Mouse (Mus musculus) hindbrain, embryonic 12.5 days (tissue): Measurements from ENCODE around the gene Hand2. TPM values are rescaled to one million over a fixed set of nuclear protein-coding genes. Genes with fewer than 3 reads are reported as not detected.
A peak's percentile ranks its signal among the peaks of the same experiment; 100 is the strongest.

Experiments
- ATAC-seq: fragments of 200-750 bp; cut with Nextera tagmentation; 2 replicates; pipeline ENCODE4 v1.8.0; 2017; ENCODE audit warnings: moderate TSS enrichment; ENCODE audit not compliant: low FRiP score
- H3K27ac ChIP-seq: fragments of 300-500 bp; sonication (generic); 2 replicates; pipeline ENCODE4 v1.5.1; 2016; ENCODE audit warnings: mild to moderate bottlenecking
- H3K27me3 ChIP-seq: fragments of 300-500 bp; sonication (generic); 2 replicates; pipeline ENCODE4 v1.6.1; 2016; ENCODE audit warnings: mild to moderate bottlenecking
- H3K36me3 ChIP-seq: fragments of 300-500 bp; sonication (generic); 2 replicates; pipeline ENCODE4 v1.6.1; 2016; ENCODE audit warnings: mild to moderate bottlenecking
- H3K4me1 ChIP-seq: fragments of 300-500 bp; sonication (generic); 2 replicates; pipeline ENCODE4 v1.6.1; 2016
- H3K4me2 ChIP-seq: fragments of 300-500 bp; sonication (generic); replicated peaks from 2 replicates; pipeline ENCODE4 v1.6.1; 2016; ENCODE audit warnings: mild to moderate bottlenecking
- H3K4me3 ChIP-seq: fragments of 300-500 bp; sonication (generic); 2 replicates; pipeline ENCODE4 v1.5.1; 2016; ENCODE audit warnings: mild to moderate bottlenecking
- H3K9ac ChIP-seq: fragments of 300-500 bp; sonication (generic); 2 replicates; pipeline ENCODE4 v1.6.1; 2016; ENCODE audit warnings: mild to moderate bottlenecking, moderate library complexity
- H3K9me3 ChIP-seq: fragments of 300-500 bp; sonication (generic); replicated peaks from 2 replicates; pipeline ENCODE4 v1.6.1; 2016; ENCODE audit warnings: mild to moderate bottlenecking
- WGBS: fragments of 180-500 bp; shearing (Covaris S2); methylation state at CpG from one replicate; pipeline ENCODE4 v1.1.7; 2016; 5-methylcytosine and 5-hydroxymethylcytosine counted together
- polyA plus RNA-seq: library from polyadenylated mRNA; unstranded; fragments of >200 nt; fragmentation: Nextera tagmentation; extraction: Ambion mirVana; gene quantifications from 2 replicates; pipeline ENCODE4 v1.2.1, GENCODE M21; 2016

Gene Hand2
- polyA plus RNA-seq, 1 experiment from 2014 or later: not detected

DNA sequence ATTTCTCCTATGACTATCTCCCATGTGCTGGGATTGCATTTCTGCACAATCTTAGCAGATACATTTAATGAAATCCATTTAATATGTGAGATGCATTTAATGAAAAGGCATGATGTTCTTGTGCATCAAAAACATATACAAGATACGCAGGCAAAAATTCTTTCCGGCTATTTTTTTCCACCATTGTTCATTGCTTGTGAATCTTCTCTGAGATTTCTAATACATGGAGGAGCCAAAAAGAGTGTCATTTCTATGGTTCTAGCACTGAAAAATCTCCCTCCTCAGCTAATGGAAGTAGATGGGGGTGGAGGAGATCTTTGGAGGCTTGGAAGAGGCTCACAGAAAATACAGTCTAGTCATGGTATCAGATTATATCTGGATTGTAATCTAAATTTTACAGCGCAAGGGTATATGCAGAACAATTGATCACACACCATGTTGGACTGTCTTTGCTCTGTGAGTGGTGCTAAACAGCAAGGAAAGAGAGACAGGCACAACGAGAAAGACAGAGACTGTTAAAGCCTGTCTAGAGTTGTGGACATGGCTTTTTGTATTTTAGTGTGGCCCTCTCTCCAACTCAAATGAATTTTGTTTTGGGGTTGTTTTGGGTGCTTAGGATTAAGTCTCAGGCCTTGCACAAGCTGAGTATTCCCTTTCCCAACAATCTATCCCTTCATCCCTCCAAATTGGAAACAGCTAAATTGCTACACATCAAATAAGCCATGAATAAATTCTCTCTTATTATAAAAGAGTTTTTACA, 16.7 kb downstream of the Hand2 start:
- Histone ChIP-seq H3K36me3 (no peaks in the 10 kb centered on the region), H3K9ac (no peak overlapping the region), H3K4me2 (no peak overlapping the region), H3K27me3 (peaks cover 99% of the 10 kb centered on the region), H3K4me1 (0 out of 2 replicates have a peak, but pooled peaks cover 4% of the 10 kb centered on the region), H3K4me3 (no peak overlapping the region), H3K9me3 (no peaks in the 10 kb centered on the region), H3K27ac (no peak overlapping the region)
- 38% methylated on average over 4 of the region's 4 CpGs for WGBS
- ATAC-seq: no peak

DNA sequence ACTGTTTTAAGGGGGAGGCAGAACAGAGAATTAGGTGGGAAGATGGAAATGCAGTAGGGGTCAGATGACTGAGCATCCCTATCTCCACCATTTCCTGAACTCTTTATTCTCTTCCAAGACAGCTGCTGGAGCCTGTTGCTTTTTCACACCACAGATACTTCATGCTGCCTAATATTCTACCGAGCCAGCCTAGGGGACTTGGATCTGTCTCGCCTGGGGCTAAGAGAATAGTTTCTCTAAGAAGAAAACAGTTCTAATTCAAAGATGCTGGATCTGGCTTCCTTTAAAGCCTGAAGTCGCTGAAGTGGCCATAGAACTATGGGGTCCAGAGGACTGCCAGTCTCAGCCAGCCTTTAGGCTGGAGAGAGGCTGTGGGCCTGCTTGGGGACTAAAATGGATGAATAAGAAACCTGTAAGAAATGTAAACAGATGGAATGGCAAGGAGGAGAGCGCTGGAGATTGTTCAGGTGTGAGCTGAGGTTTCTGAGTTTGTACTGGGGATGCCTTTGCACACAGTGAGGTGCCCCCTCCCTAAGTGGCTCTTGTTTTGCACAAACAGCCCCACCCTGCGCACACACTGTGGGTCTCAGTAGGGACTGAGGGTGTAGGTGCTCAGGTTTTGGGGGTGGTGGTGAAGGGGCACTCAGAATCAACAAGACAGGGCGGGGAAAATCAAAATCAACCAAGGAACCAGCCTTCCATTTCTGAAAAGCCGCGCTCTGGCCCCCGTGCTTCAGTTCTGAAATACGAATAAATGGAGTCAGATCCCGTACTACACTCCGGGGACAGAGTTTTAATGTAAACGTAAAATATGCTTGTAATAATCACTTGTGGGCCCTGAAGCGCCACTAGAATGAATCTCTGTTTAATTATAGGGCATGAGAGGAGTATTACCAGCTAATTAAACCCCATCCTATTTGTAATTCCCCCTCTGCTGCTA, 19.2 kb downstream of the Hand2 start:
- H3K4me3 ChIP-seq: no peak overlapping the region

GRCm38 (mm10) chr8:57340840-57341540, 20.2 kb downstream of the Hand2 start:
- Histone ChIP-seq H3K27me3 (peaks cover 100% of the 10 kb centered on the region), H3K27ac (no peak overlapping the region), H3K9me3 (no peaks in the 10 kb centered on the region), H3K9ac (no peak overlapping the region), H3K4me1 (0 out of 2 replicates have a peak, but pooled peaks cover 4% of the 10 kb centered on the region), H3K4me3 (peak overlapping the region; percentile 11; the same call in 1 of the 2 replicates), H3K36me3 (no peaks in the 10 kb centered on the region), H3K4me2 (peak overlapping the region; percentile 25)
- 1% methylated on average over 41 of the region's 41 CpGs for WGBS
- ATAC-seq: no peak

More for the DNA sequence above, 19.2 kb downstream of the Hand2 start:
- Histone ChIP-seq H3K4me2 (no peak overlapping the region), H3K27me3 (peaks cover 100% of the 10 kb centered on the region), H3K36me3 (no peaks in the 10 kb centered on the region), H3K27ac (no peak overlapping the region), H3K4me1 (0 out of 2 replicates have a peak, but pooled peaks cover 4% of the 10 kb centered on the region), H3K9me3 (no peaks in the 10 kb centered on the region), H3K9ac (no peak overlapping the region)
- no peak for ATAC-seq
- WGBS: 3% methylated on average over 14 of the region's 14 CpGs

- ATAC-seq: no peak
Observed at GRCm38 (mm10) chr8:57341541-57341840, 20.7 kb downstream of the Hand2 start.

DNA sequence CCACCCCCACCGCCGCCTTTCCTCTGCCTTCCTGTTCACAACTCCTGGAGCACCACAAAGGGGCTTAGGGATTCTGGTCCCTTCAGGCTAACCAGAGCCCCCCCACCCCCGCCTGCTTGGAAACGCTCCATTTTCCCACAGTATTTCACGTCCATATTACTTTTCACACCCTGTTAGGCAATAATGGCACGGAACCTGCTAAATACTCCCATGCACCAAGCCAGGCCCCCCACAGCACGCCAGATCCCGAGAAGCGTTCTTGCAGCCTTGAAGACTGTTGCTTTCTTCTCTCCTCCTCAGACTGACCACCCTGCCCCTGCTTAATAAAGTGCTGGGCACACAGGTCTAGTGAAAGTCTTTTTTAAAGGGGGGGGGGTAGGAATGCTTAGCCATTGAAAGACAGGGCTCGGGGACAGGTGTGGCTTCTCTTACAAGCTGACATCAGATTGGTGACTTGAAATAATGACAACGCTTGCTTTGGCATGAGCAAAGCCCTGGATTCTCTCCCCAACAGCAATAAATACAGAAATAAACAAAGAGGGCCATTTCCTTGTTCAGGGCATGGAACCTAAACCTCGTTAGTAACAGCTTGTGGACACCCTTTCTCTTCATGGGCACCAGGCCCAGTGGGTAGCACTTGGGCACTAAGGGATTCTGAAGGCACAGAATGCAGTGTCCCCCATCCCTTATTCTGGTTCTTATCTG, 21.8 kb downstream of the Hand2 start:
- WGBS: 2% methylated on average over 12 of the region's 12 CpGs
- Histone ChIP-seq H3K36me3 (no peaks in the 10 kb centered on the region), H3K4me1 (0 out of 2 replicates have a peak, but pooled peaks cover 4% of the 10 kb centered on the region), H3K27ac (no peak overlapping the region), H3K4me2 (no peak overlapping the region), H3K4me3 (no peak overlapping the region), H3K27me3 (peaks cover 100% of the 10 kb centered on the region), H3K9me3 (no peaks in the 10 kb centered on the region), H3K9ac (no peak overlapping the region)
- ATAC-seq: no peak

More at GRCm38 (mm10) chr8:57341541-57341840, 20.7 kb downstream of the Hand2 start:
- Histone ChIP-seq H3K9ac (no peak overlapping the region), H3K36me3 (no peaks in the 10 kb centered on the region), H3K4me2 (no peak overlapping the region), H3K27ac (no peak overlapping the region), H3K27me3 (peaks cover 100% of the 10 kb centered on the region), H3K9me3 (no peaks in the 10 kb centered on the region), H3K4me1 (0 out of 2 replicates have a peak, but pooled peaks cover 4% of the 10 kb centered on the region), H3K4me3 (no peak overlapping the region)
- 0% methylated on average over 6 of the region's 6 CpGs for WGBS

DNA sequence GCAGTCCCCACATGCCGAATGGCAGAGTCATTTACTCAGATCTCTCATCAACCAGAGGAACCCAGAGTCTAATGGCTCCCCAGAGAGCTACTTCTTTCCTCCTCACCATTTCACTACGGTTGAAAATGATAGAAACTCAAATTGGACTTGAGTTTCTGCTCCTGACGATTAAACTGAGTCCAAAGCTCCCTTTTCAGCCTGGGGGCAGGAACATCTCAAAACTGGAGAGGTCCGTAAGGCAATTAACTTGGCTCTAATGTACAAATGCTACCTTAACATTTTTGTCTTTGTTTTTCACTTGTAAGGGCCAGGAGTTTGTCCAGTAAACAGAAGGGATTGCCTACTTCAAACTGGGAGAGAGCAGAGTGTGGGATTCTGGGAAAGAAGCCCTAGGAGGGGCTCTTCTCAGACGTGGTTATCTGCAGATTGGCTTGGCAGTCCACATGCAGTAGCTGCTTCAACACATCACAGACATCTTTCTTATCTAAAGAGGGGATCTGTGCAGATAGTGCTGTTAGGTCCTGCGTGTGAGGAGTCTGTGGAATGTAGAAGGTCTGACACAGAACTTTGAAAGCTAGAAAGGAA, 23.0 kb downstream of the Hand2 start:
- no peak overlapping the region for H3K4me3 ChIP-seq
- H3K36me3 ChIP-seq: no peaks in the 10 kb centered on the region
- H3K4me1 ChIP-seq: 0 out of 2 replicates have a peak, but pooled peaks cover 4% of the 10 kb centered on the region
- peaks cover 100% of the 10 kb centered on the region for H3K27me3 ChIP-seq
- no peak overlapping the region for H3K9ac ChIP-seq
- no peak overlapping the region for H3K4me2 ChIP-seq
- no peak for ATAC-seq
- H3K9me3 ChIP-seq: no peaks in the 10 kb centered on the region
- WGBS: 3% methylated on average over 6 of the region's 6 CpGs
- no peak overlapping the region for H3K27ac ChIP-seq

DNA sequence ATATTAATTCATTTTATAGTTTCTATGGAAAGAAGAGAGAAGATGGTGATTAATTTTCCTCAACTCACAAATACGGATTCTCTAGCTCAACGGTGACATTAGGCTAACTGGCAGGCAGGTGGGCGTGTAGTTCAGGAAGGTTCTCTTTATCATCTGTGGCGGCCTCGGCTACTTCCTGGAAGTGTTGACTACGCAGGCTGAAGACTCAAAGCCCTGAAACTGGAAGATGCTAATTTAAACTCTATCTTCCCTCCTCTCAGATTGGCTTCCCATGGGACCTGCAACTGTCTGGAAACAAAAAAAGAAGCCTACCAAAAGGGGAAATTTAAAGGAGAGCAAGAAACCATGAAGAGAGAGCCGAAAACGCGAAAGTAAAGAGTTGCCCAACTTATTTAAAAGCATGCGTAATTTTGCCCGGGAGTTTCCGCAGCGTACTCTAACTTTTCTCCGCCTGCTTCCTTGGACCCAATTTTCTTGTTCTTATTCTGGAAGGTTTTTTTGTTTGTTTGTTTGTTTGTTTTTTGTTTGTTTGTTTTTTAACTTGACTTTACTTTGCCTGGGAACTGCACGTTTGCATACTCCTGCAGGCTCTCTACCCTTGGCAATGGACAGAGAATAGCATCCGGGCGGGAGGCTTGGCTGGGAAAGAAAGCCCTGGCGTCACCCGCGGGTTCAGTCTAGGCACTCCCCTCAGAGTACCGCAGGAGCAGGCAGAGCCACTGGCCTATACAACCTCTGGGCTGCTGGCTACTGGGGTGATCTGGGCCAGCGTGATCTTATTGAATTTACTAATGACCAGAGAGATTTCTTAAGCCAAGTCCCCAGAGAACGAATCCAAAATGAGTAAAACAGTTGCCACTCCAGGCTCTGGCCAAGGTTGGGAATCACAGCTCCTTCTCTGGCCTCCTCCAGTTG, 24.4 kb downstream of the Hand2 start:
- 1% methylated on average over 23 of the region's 23 CpGs for WGBS
- no peak overlapping the region for H3K4me3 ChIP-seq
- H3K27me3 ChIP-seq: peaks cover 100% of the 10 kb centered on the region
- H3K4me2 ChIP-seq: no peak overlapping the region
- ATAC-seq: no peak
- no peak overlapping the region for H3K27ac ChIP-seq
- H3K36me3 ChIP-seq: no peaks in the 10 kb centered on the region
- H3K4me1 ChIP-seq: 0 out of 2 replicates have a peak, but pooled peaks cover 4% of the 10 kb centered on the region
- no peaks in the 10 kb centered on the region for H3K9me3 ChIP-seq
- no peak overlapping the region for H3K9ac ChIP-seq

- Histone ChIP-seq H3K9me3 (no peaks in the 10 kb centered on the region), H3K36me3 (no peaks in the 10 kb centered on the region), H3K9ac (no peak overlapping the region), H3K27ac (no peak overlapping the region), H3K4me2 (no peak overlapping the region), H3K4me3 (no peak overlapping the region), H3K4me1 (no peaks in the 10 kb centered on the region), H3K27me3 (peaks cover 100% of the 10 kb centered on the region)
- ATAC-seq: no peak
- 5% methylated on average over 7 of the region's 7 CpGs for WGBS
Observed at GRCm38 (mm10) chr8:57346371-57346770, 25.6 kb downstream of the Hand2 start.

DNA sequence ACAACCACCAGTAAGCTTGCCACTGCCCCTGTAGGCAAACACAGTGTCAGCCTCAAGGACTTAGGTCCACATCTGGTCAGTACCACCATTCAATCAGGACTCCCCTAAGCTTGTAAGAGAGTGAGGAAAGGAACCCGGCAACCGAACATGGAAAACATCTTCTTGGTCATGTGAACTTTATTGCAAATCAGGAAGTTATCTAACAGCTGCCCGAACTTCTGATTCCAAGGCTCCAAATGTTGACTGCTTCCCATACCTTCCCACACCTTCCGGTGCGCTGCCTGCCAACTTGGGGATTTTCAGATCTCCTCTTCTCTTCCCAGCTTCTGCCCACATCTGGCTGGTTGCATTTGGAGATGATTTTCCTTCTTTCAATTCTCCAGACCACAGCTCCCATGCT, 26.4 kb downstream of the Hand2 start:
- no peak overlapping the region for H3K9ac ChIP-seq
- H3K4me2 ChIP-seq: no peak overlapping the region
- no peaks in the 10 kb centered on the region for H3K36me3 ChIP-seq
- peaks cover 100% of the 10 kb centered on the region for H3K27me3 ChIP-seq
- H3K27ac ChIP-seq: no peak overlapping the region
- H3K9me3 ChIP-seq: no peaks in the 10 kb centered on the region
- no peaks in the 10 kb centered on the region for H3K4me1 ChIP-seq
- ATAC-seq: no peak
- no peak overlapping the region for H3K4me3 ChIP-seq
- WGBS: 7% methylated on average over 5 of the region's 5 CpGs

DNA sequence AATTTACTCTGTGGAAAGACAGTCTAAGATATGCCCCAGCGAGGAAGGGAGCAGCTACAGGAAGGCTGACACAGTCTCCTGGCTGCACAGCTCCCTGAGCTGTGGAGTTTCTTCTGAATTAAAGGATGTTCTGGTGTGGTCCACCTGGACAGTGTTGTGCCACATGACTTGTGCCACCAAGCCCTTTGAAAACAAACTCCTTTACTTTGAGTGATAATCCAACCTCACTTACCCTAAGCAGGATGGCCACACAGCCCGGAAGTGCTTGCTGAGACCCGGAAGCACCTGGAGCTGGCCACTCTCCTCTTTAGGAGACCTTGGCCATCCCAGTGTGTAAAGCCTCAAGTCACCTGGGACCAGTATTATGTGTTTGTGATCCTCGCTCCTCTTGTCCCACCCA, 27.5 kb downstream of the Hand2 start:
- Histone ChIP-seq H3K36me3 (no peaks in the 10 kb centered on the region), H3K27ac (no peak overlapping the region), H3K4me3 (no peak overlapping the region), H3K9me3 (no peaks in the 10 kb centered on the region), H3K4me2 (no peak overlapping the region), H3K9ac (no peak overlapping the region), H3K4me1 (no peaks in the 10 kb centered on the region), H3K27me3 (peaks cover 100% of the 10 kb centered on the region)
- ATAC-seq: no peak
- WGBS: 9% methylated on average over 4 of the region's 4 CpGs
